Mouse (Mus musculus): ENCODE measurements around the gene Rae1. TPM values are rescaled to one million over a fixed set of nuclear protein-coding genes. Genes with fewer than 3 reads are reported as not detected.

Gene Rae1
- polyA plus RNA-seq, 2 experiments: 123 to 130 TPM

- Histone ChIP-seq H3K4me3 (replicated peaks; ENCODE audit: low read length) (no peak overlapping the region), H3K36me3 (ENCODE audit: control insufficient read depth, insufficient read depth, low read length) (no peaks in the 10 kb centered on the region), H3K4me2 (replicated peaks; ENCODE audit: low read depth, low read length, severe bottlenecking) (no peak overlapping the region), H3K9ac (ENCODE audit: low read depth, low read length, severe bottlenecking) (no peak overlapping the region), H3K27me3 (ENCODE audit: control insufficient read depth, insufficient read depth, low read length) (no peaks in the 10 kb centered on the region), H3K27ac (replicated peaks; ENCODE audit: low read depth, low read length) (no peak overlapping the region), H3K9me3 (ENCODE audit: control insufficient read depth, low read length) (no peaks in the 10 kb centered on the region), H3K4me1 (ENCODE audit: control insufficient read depth, insufficient read depth, low read length) (peaks cover 11% of the 10 kb centered on the region)
- no peak for TF ChIP-seq POLR2A (IDR thresholded peaks at IDR 0.05; ENCODE audit: borderline replicate concordance, extremely low read depth, insufficient read depth, insufficient read length)
- DNase-seq (ENCODE audit: low spot score): peak; percentile 87
- WGBS: 17% methylated on average over 4 of the region's 4 CpGs
- no peak for ATAC-seq (ENCODE audit: low FRiP score, low read depth)
Observed at GRCm38 (mm10) chr2:172996207-172996606, 3.7 kb upstream of the Rae1 start.

- Histone ChIP-seq H3K9me3 (ENCODE audit: control insufficient read depth, low read length) (no peaks in the 10 kb centered on the region), H3K4me1 (ENCODE audit: control insufficient read depth, insufficient read depth, low read length) (peaks cover 13% of the 10 kb centered on the region), H3K4me3 (replicated peaks; ENCODE audit: low read length) (no peak overlapping the region), H3K27me3 (ENCODE audit: control insufficient read depth, insufficient read depth, low read length) (no peaks in the 10 kb centered on the region), H3K36me3 (ENCODE audit: control insufficient read depth, insufficient read depth, low read length) (peaks cover 11% of the 10 kb centered on the region), H3K9ac (ENCODE audit: low read depth, low read length, severe bottlenecking) (0 out of 2 replicates have a peak overlapping the region, but pooled peaks have one; percentile 28), H3K4me2 (replicated peaks; ENCODE audit: low read depth, low read length, severe bottlenecking) (no peak overlapping the region), H3K27ac (replicated peaks; ENCODE audit: low read depth, low read length) (no peak overlapping the region)
- WGBS: 55% methylated on average over 11 of the region's 11 CpGs
- no peak for DNase-seq (ENCODE audit: low spot score)
- no peak for TF ChIP-seq POLR2A (IDR thresholded peaks at IDR 0.05; ENCODE audit: borderline replicate concordance, extremely low read depth, insufficient read depth, insufficient read length)
- no peak for ATAC-seq (ENCODE audit: low FRiP score, low read depth)
Observed at GRCm38 (mm10) chr2:172997748-172998147, 2.2 kb upstream of the Rae1 start.

- Histone ChIP-seq H3K36me3 (ENCODE audit: control insufficient read depth, insufficient read depth, low read length) (peaks cover 16% of the 10 kb centered on the region), H3K4me1 (ENCODE audit: control insufficient read depth, insufficient read depth, low read length) (peaks cover 13% of the 10 kb centered on the region), H3K27me3 (ENCODE audit: control insufficient read depth, insufficient read depth, low read length) (no peaks in the 10 kb centered on the region), H3K4me3 (replicated peaks; ENCODE audit: low read length) (no peak overlapping the region), H3K9ac (ENCODE audit: low read depth, low read length, severe bottlenecking) (no peak overlapping the region), H3K9me3 (ENCODE audit: control insufficient read depth, low read length) (no peaks in the 10 kb centered on the region), H3K27ac (replicated peaks; ENCODE audit: low read depth, low read length) (no peak overlapping the region), H3K4me2 (replicated peaks; ENCODE audit: low read depth, low read length, severe bottlenecking) (no peak overlapping the region)
- ATAC-seq (ENCODE audit: low FRiP score, low read depth): no peak
- DNase-seq (ENCODE audit: low spot score): no peak
- TF ChIP-seq POLR2A (IDR thresholded peaks at IDR 0.05; ENCODE audit: borderline replicate concordance, extremely low read depth, insufficient read depth, insufficient read length): no peak
- WGBS: 64% methylated on average over 7 of the region's 7 CpGs
Observed at GRCm38 (mm10) chr2:172998478-172998877, 1.4 kb upstream of the Rae1 start.

- Histone ChIP-seq H3K9ac (ENCODE audit: low read depth, low read length, severe bottlenecking) (peak overlapping the region; percentile 96), H3K4me1 (ENCODE audit: control insufficient read depth, insufficient read depth, low read length) (peaks cover 13% of the 10 kb centered on the region), H3K27ac (replicated peaks; ENCODE audit: low read depth, low read length) (peak overlapping the region; percentile 88), H3K4me2 (replicated peaks; ENCODE audit: low read depth, low read length, severe bottlenecking) (peak overlapping the region; percentile 87), H3K27me3 (ENCODE audit: control insufficient read depth, insufficient read depth, low read length) (no peaks in the 10 kb centered on the region), H3K4me3 (replicated peaks; ENCODE audit: low read length) (peak overlapping the region; percentile 88), H3K36me3 (ENCODE audit: control insufficient read depth, insufficient read depth, low read length) (peaks cover 34% of the 10 kb centered on the region), H3K9me3 (ENCODE audit: control insufficient read depth, low read length) (no peaks in the 10 kb centered on the region)
- no peak for TF ChIP-seq POLR2A (IDR thresholded peaks at IDR 0.05; ENCODE audit: borderline replicate concordance, extremely low read depth, insufficient read depth, insufficient read length)
- DNase-seq (ENCODE audit: low spot score): peak; percentile 34
- under 1% methylated on average over 35 of the region's 42 CpGs for WGBS
- peak; percentile 82 for ATAC-seq (ENCODE audit: low FRiP score, low read depth)
Observed at GRCm38 (mm10) chr2:173000285-173000652, 352 bp downstream of the Rae1 start.

- WGBS: 20% methylated on average over 8 of the region's 8 CpGs
- H3K27ac ChIP-seq (replicated peaks; ENCODE audit: low read depth, low read length): no peak overlapping the region
- H3K4me1 ChIP-seq (ENCODE audit: control insufficient read depth, insufficient read depth, low read length): peaks cover 11% of the 10 kb centered on the region
- no peak for ATAC-seq (ENCODE audit: low FRiP score, low read depth)
- H3K36me3 ChIP-seq (ENCODE audit: control insufficient read depth, insufficient read depth, low read length): peaks cover 40% of the 10 kb centered on the region
- peak overlapping the region; percentile 88 for H3K4me3 ChIP-seq (replicated peaks; ENCODE audit: low read length)
- TF ChIP-seq POLR2A (IDR thresholded peaks at IDR 0.05; ENCODE audit: borderline replicate concordance, extremely low read depth, insufficient read depth, insufficient read length): no peak
- peak overlapping the region; percentile 87 for H3K4me2 ChIP-seq (replicated peaks; ENCODE audit: low read depth, low read length, severe bottlenecking)
- DNase-seq (ENCODE audit: low spot score): no peak
- no peaks in the 10 kb centered on the region for H3K9me3 ChIP-seq (ENCODE audit: control insufficient read depth, low read length)
- no peaks in the 10 kb centered on the region for H3K27me3 ChIP-seq (ENCODE audit: control insufficient read depth, insufficient read depth, low read length)
- peak overlapping the region; percentile 96 for H3K9ac ChIP-seq (ENCODE audit: low read depth, low read length, severe bottlenecking)
Observed at GRCm38 (mm10) chr2:173000921-173001320, 1.0 kb downstream of the Rae1 start.

- H3K9ac ChIP-seq (ENCODE audit: low read depth, low read length, severe bottlenecking): no peak overlapping the region
- peaks cover 8% of the 10 kb centered on the region for H3K4me1 ChIP-seq (ENCODE audit: control insufficient read depth, insufficient read depth, low read length)
- no peak for ATAC-seq (ENCODE audit: low FRiP score, low read depth)
- no peaks in the 10 kb centered on the region for H3K27me3 ChIP-seq (ENCODE audit: control insufficient read depth, insufficient read depth, low read length)
- no peak for TF ChIP-seq POLR2A (IDR thresholded peaks at IDR 0.05; ENCODE audit: borderline replicate concordance, extremely low read depth, insufficient read depth, insufficient read length)
- no peak overlapping the region for H3K4me3 ChIP-seq (replicated peaks; ENCODE audit: low read length)
- no peak overlapping the region for H3K4me2 ChIP-seq (replicated peaks; ENCODE audit: low read depth, low read length, severe bottlenecking)
- no peak overlapping the region for H3K27ac ChIP-seq (replicated peaks; ENCODE audit: low read depth, low read length)
- H3K36me3 ChIP-seq (ENCODE audit: control insufficient read depth, insufficient read depth, low read length): peaks cover 69% of the 10 kb centered on the region
- no peak for DNase-seq (ENCODE audit: low spot score)
- no peaks in the 10 kb centered on the region for H3K9me3 ChIP-seq (ENCODE audit: control insufficient read depth, low read length)
- WGBS: 93% methylated on average over 8 of the region's 8 CpGs
Observed at GRCm38 (mm10) chr2:173003737-173004136, 3.8 kb downstream of the Rae1 start.

All from limb, embryonic 14.5 days (tissue).